Mouse (Mus musculus): ENCODE results near the gene Klhdc7b. TPM values are rescaled to one million over a fixed set of nuclear protein-coding genes. Genes with fewer than 3 reads are reported as not detected.

Klhdc7b gene
- total and polyA plus RNA-seq, 3 experiments: not detected

GRCm38 (mm10) chr15:89404831-89405623 lies 20.3 kb downstream of the Klhdc7b start:
- no peak overlapping the region for H3K4me2 ChIP-seq (ENCODE audit: insufficient read depth, low read depth, poor library complexity, severe bottlenecking)
- no peaks in the 10 kb centered on the region for H3K4me1 ChIP-seq (ENCODE audit: control insufficient read depth in 1 of 2, insufficient read depth in 2 of 2)
- no peak overlapping the region for H3K4me3 ChIP-seq (replicated peaks in 1 of 3; ENCODE audit: low read depth in 2 of 3, low read length in 2 of 3, poor library complexity in 1 of 3)
- TF ChIP-seq GABPA (IDR thresholded peaks at IDR 0.05; ENCODE audit: insufficient replicate concordance, low read depth, low read length) (no peak), RAD21 (IDR thresholded peaks at IDR 0.05; ENCODE audit: low read depth, low read length) (no peak), KAT2A (IDR thresholded peaks at IDR 0.05; ENCODE audit: insufficient replicate concordance, low read length) (no peak), MAX (IDR thresholded peaks at IDR 0.05; ENCODE audit: low read length) (no peak), NELFE (IDR thresholded peaks at IDR 0.05; ENCODE audit: low read depth, low read length) (no peak), ZMIZ1 (IDR thresholded peaks at IDR 0.05; ENCODE audit: low read depth, low read length) (no peak)
- in situ Hi-C loops (cut with MboI; ENCODE audit: low pct_ligation_motif_present, low pct_unique_long_range_greater_than_20kb, low sequenced_read_pairs): no loop called here
- dilution Hi-C loops (cut with MboI; ENCODE audit: extremely low pct_ligation_motif_present, extremely low pct_unique_long_range_greater_than_20kb, low sequenced_read_pairs): no loop called here
- H3K9ac ChIP-seq (ENCODE audit: insufficient read depth, low read depth): no peak overlapping the region
- peaks cover 7% of the 10 kb centered on the region for H3K27me3 ChIP-seq (replicated peaks)
- no peaks in the 10 kb centered on the region for H3K79me2 ChIP-seq (replicated peaks; ENCODE audit: control insufficient read depth, extremely low read depth, insufficient read depth, poor library complexity, severe bottlenecking)
- H3K27ac ChIP-seq (ENCODE audit: insufficient read depth, low read depth): no peak overlapping the region
- H3K36me3 ChIP-seq (replicated peaks in 1 of 2; ENCODE audit: control insufficient read depth in 1 of 2, insufficient read depth in 1 of 2, low read length in 1 of 2): no peaks in the 10 kb centered on the region
- peaks cover 13% of the 10 kb centered on the region for H3K9me3 ChIP-seq (replicated peaks; ENCODE audit: low read length)
- no peak for DNase-seq (ENCODE audit: extremely low read depth)

DNA sequence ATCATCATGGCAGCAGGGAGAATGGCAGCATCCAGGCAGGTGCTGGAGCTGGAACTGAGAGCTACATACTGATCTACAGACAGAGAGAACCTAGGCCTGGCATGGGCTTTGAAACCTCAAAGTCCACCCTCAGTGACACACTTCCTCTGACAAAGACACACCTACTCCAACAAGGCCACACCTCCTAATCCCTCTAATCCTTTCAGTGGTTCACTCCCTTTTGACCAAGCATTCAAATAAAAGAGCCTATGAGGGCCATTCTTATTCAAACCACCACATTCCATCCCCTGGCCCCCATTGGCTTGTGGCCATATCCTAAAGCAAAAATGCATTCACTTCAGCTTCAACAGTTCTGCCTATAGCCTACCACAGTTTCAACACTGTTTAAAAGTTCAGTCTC lies 22.0 kb downstream of the Klhdc7b start:
- DNase-seq (ENCODE audit: extremely low read depth): no peak
- H3K27me3 ChIP-seq (replicated peaks): peaks cover 3% of the 10 kb centered on the region

GRCm38 (mm10) chr15:89410118-89410517 lies 25.4 kb downstream of the Klhdc7b start, which contains the start of gene Syce3:
TSS of gene Syce3 (minus strand) at chr15:89410503.
- Histone ChIP-seq H3K4me3 (replicated peaks in 1 of 3; ENCODE audit: low read depth in 2 of 3, low read length in 2 of 3, poor library complexity in 1 of 3) (no peak within 1 kb of the TSS), H3K9ac (ENCODE audit: insufficient read depth, low read depth) (no peak within 1 kb of the TSS), H3K27me3 (replicated peaks) (peaks cover 2% of the 10 kb centered on the region), H3K36me3 (replicated peaks in 1 of 2; ENCODE audit: control insufficient read depth in 1 of 2, insufficient read depth in 1 of 2, low read length in 1 of 2) (no peaks in the 10 kb centered on the region), H3K4me2 (ENCODE audit: insufficient read depth, low read depth, poor library complexity, severe bottlenecking) (no peak within 1 kb of the TSS), H3K9me3 (replicated peaks; ENCODE audit: low read length) (peaks cover 15% of the 10 kb centered on the region), H3K27ac (ENCODE audit: insufficient read depth, low read depth) (no peak within 1 kb of the TSS), H3K4me1 (ENCODE audit: control insufficient read depth in 1 of 2, insufficient read depth in 2 of 2) (no peaks in the 10 kb centered on the region), H3K79me2 (replicated peaks; ENCODE audit: control insufficient read depth, extremely low read depth, insufficient read depth, poor library complexity, severe bottlenecking) (no peaks in the 10 kb centered on the region)
- DNase-seq (ENCODE audit: extremely low read depth): no peak
- dilution Hi-C loops (cut with MboI; ENCODE audit: extremely low pct_ligation_motif_present, extremely low pct_unique_long_range_greater_than_20kb, low sequenced_read_pairs) (no loop called here), in situ Hi-C loops (cut with MboI; ENCODE audit: low pct_ligation_motif_present, low pct_unique_long_range_greater_than_20kb, low sequenced_read_pairs) (no loop called here)
- TF ChIP-seq TCF12 (IDR thresholded peaks at IDR 0.05; ENCODE audit: low read depth, low read length) (no peak), NELFE (IDR thresholded peaks at IDR 0.05; ENCODE audit: low read depth, low read length) (no peak), GABPA (IDR thresholded peaks at IDR 0.05; ENCODE audit: insufficient replicate concordance, low read depth, low read length) (no peak), EP300 (IDR thresholded peaks at IDR 0.05; ENCODE audit: low read length) (no peak), ZMIZ1 (IDR thresholded peaks at IDR 0.05; ENCODE audit: low read depth, low read length) (no peak), SIN3A (IDR thresholded peaks at IDR 0.05; ENCODE audit: low read length) (no peak), RAD21 (IDR thresholded peaks at IDR 0.05; ENCODE audit: low read depth, low read length) (no peak), USF1 (IDR thresholded peaks at IDR 0.05; ENCODE audit: low read depth, low read length) (no peak), ZNF384 (IDR thresholded peaks at IDR 0.05; ENCODE audit: low read depth, low read length) (no peak), HCFC1 (IDR thresholded peaks at IDR 0.05; ENCODE audit: low read depth, low read length) (no peak), KAT2A (IDR thresholded peaks at IDR 0.05; ENCODE audit: insufficient replicate concordance, low read length) (no peak), MEF2A (IDR thresholded peaks at IDR 0.05; ENCODE audit: borderline replicate concordance, low read depth, low read length) (no peak), BHLHE40 (IDR thresholded peaks at IDR 0.05; ENCODE audit: low read depth, low read length) (no peak)

More for the DNA sequence above, 22.0 kb downstream of the Klhdc7b start:
- H3K4me1 ChIP-seq (ENCODE audit: control insufficient read depth in 1 of 2, insufficient read depth in 2 of 2): no peaks in the 10 kb centered on the region
- H3K9ac ChIP-seq (ENCODE audit: insufficient read depth, low read depth): no peak overlapping the region
- dilution Hi-C loops (cut with MboI; ENCODE audit: extremely low pct_ligation_motif_present, extremely low pct_unique_long_range_greater_than_20kb, low sequenced_read_pairs) (no loop called here), in situ Hi-C loops (cut with MboI; ENCODE audit: low pct_ligation_motif_present, low pct_unique_long_range_greater_than_20kb, low sequenced_read_pairs) (no loop called here)
- no peak overlapping the region for H3K4me2 ChIP-seq (ENCODE audit: insufficient read depth, low read depth, poor library complexity, severe bottlenecking)
- H3K36me3 ChIP-seq (replicated peaks in 1 of 2; ENCODE audit: control insufficient read depth in 1 of 2, insufficient read depth in 1 of 2, low read length in 1 of 2): no peaks in the 10 kb centered on the region
- TF ChIP-seq ETS1 (conservative IDR thresholded peaks at IDR 0.05; ENCODE audit: low read depth, low read length) (no peak), RCOR1 (conservative IDR thresholded peaks at IDR 0.05; ENCODE audit: low read depth, low read length) (no peak)
- no peaks in the 10 kb centered on the region for H3K79me2 ChIP-seq (replicated peaks; ENCODE audit: control insufficient read depth, extremely low read depth, insufficient read depth, poor library complexity, severe bottlenecking)
- no peak overlapping the region for H3K27ac ChIP-seq (ENCODE audit: insufficient read depth, low read depth)
- no peak overlapping the region for H3K4me3 ChIP-seq (replicated peaks in 1 of 3; ENCODE audit: low read depth in 2 of 3, low read length in 2 of 3, poor library complexity in 1 of 3)
- peaks cover 15% of the 10 kb centered on the region for H3K9me3 ChIP-seq (replicated peaks; ENCODE audit: low read length)
